Mouse (Mus musculus): ENCODE results near the gene Dnttip1.

Gene Dnttip1

GRCm38 (mm10) chr2:164752454-164752853, 6.7 kb downstream of the Dnttip1 start:
- no peak for DNase-seq (ENCODE audit: extremely low read depth, low read depth, low spot score)

GRCm38 (mm10) chr2:164754105-164754504, 8.3 kb downstream of the Dnttip1 start:
- DNase-seq (ENCODE audit: extremely low read depth, low read depth, low spot score) = no peak

- no peak for DNase-seq (ENCODE audit: extremely low read depth, low read depth, low spot score)
These were observed 9.0 kb downstream of the Dnttip1 start for GRCm38 (mm10) chr2:164754800-164755199.

GRCm38 (mm10) chr2:164757841-164758240, 12.1 kb downstream of the Dnttip1 start:
- no peak for DNase-seq (ENCODE audit: extremely low read depth, low read depth, low spot score)

- DNase-seq (ENCODE audit: extremely low read depth, low read depth, low spot score) = no peak
These were observed 12.9 kb downstream of the Dnttip1 start for GRCm38 (mm10) chr2:164758692-164759091.

GRCm38 (mm10) chr2:164760059-164760833, 14.5 kb downstream of the Dnttip1 start:
- DNase-seq (ENCODE audit: extremely low read depth, low read depth, low spot score) = no peak

- no peak for DNase-seq (ENCODE audit: extremely low read depth, low read depth, low spot score)
These were observed 15.7 kb downstream of the Dnttip1 start for GRCm38 (mm10) chr2:164761502-164761901.

- DNase-seq (ENCODE audit: extremely low read depth, low read depth, low spot score) = no peak
These were observed 16.2 kb downstream of the Dnttip1 start for GRCm38 (mm10) chr2:164761971-164762370.

- no peak for DNase-seq (ENCODE audit: extremely low read depth, low read depth, low spot score)
These were observed 16.8 kb downstream of the Dnttip1 start for GRCm38 (mm10) chr2:164762593-164762992.

- no peak for DNase-seq (ENCODE audit: extremely low read depth, low read depth, low spot score)
These were observed 20.1 kb downstream of the Dnttip1 start for GRCm38 (mm10) chr2:164765841-164766240.

GRCm38 (mm10) chr2:164767812-164768540, 22.2 kb downstream of the Dnttip1 start:
- DNase-seq (ENCODE audit: extremely low read depth, low read depth, low spot score) = no peak

- peak; percentile 69 for DNase-seq (ENCODE audit: extremely low read depth, low read depth, low spot score)
These were observed 23.7 kb downstream of the Dnttip1 start, which contains the start of gene Ube2c for GRCm38 (mm10) chr2:164769258-164770037. Ube2c (plus strand) TSS chr2:164769898.

GRCm38 (mm10) chr2:164770279-164770678, 24.5 kb downstream of the Dnttip1 start:
- no peak for DNase-seq (ENCODE audit: extremely low read depth, low read depth, low spot score)

GRCm38 (mm10) chr2:164771123-164771522, 25.3 kb downstream of the Dnttip1 start:
- DNase-seq (ENCODE audit: extremely low read depth, low read depth, low spot score) = no peak

GRCm38 (mm10) chr2:164773229-164773988, 27.6 kb downstream of the Dnttip1 start:
- DNase-seq (ENCODE audit: extremely low read depth, low read depth, low spot score) = no peak

- no peak for DNase-seq (ENCODE audit: extremely low read depth, low read depth, low spot score)
These were observed 28.2 kb downstream of the Dnttip1 start for GRCm38 (mm10) chr2:164773989-164774364.

GRCm38 (mm10) chr2:164776130-164776529, 30.3 kb downstream of the Dnttip1 start:
- no peak for DNase-seq (ENCODE audit: extremely low read depth, low read depth, low spot score)

- DNase-seq (ENCODE audit: extremely low read depth, low read depth, low spot score) = no peak
These were observed 31.0 kb downstream of the Dnttip1 start for GRCm38 (mm10) chr2:164776801-164777200.

- no peak for DNase-seq (ENCODE audit: extremely low read depth, low read depth, low spot score)
These were observed 31.6 kb downstream of the Dnttip1 start for GRCm38 (mm10) chr2:164777246-164778014.

GRCm38 (mm10) chr2:164778015-164778287, 32.2 kb downstream of the Dnttip1 start:
- no peak for DNase-seq (ENCODE audit: extremely low read depth, low read depth, low spot score)
